Mouse (Mus musculus): ENCODE data around the gene Lcn8. TPM values are rescaled to one million over a fixed set of nuclear protein-coding genes. Genes with fewer than 3 reads are reported as not detected.

Gene Lcn8
- 0.24 TPM in 1 of 2 replicates, not detected in the other for polyA plus RNA-seq (2015; fragmentation: Nextera tagmentation; extraction: Ambion mirVana)

DNA sequence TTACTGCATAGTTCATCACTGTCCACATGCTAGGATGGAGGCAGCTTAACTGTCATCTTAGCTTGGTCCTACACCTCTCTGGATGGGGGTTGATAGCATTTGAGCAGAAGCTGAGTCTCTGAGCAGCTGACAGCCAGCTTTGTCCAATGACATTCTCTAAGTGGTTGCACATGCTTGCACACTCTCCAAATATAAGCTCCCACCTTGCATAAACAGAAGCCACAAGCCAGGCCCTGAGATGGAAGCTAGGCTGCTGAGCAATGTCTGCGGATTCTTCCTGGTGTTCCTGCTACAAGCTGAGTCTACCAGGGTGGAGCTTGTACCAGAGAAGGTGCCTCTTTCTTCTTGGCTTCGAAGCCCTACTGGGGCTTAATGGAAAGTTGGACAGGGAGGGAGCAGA lies at the start of gene Lcn8:
Gene Lcn8, plus strand, starts transcription at position 219 of the 400 bp plus-strand sequence.
- Histone ChIP-seq H3K27ac (no peak within 1 kb of the TSS), H3K9me3 (no peaks in the 10 kb centered on the region), H3K4me1 (no peaks in the 10 kb centered on the region), H3K4me2 (replicated peaks) (no peak within 1 kb of the TSS), H3K27me3 (no peaks in the 10 kb centered on the region), H3K4me3 (no peak within 1 kb of the TSS), H3K36me3 (no peaks in the 10 kb centered on the region), H3K9ac (no peak within 1 kb of the TSS)
- no peak for ATAC-seq (ENCODE audit: low FRiP score, low read depth)
- WGBS: 81% methylated on average over 2 of the region's 2 CpGs

DNA sequence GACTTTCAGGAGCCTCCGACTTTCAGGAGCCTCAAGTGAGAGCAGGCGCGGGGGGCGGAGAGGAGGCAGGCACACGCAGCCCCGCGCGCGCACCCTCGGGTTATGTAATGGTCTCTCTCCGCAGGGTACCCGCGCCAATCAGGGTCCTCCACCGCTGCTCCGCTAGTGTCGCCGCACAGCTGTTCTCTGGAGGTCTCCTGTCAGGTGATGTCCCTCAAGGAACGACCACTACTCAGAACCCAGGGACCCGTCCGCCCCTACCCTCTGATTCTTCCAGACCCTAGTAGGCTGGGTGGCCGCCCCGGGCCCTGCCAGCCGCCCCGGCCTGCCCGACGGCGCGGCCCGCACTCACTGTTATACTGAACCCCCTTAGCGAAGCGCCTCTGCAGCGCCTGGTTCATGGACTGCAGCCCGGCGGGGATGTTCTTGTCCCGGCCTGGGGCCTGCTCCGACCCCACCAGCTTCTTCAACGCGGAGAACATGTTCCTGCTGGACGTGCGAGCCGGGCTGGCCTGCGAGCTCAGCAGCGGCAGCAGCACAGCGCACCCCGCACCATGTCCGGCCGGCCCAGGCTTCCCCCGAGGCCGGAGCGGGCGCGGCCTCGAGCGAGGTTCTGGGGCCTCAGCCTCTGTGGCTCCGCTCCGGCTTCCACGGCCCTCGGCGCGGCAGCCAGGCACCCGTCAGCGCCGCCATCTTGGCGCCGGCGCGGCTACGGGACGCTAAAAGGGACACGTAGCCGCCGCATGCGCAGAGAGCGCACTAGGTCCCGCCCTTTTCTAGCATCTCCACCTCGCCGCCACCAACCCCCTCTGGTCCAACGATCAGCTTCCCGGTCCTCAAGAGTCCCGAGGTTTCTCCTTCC lies 44.9 kb upstream of the Lcn8 start, which contains the start of gene Rabl6:
Gene Rabl6, minus strand, starts transcription at position 761 of the 862 bp plus-strand sequence.
- WGBS: under 1% methylated on average over 80 of the region's 80 CpGs
- peaks cover 20% of the 10 kb centered on the region for H3K4me1 ChIP-seq
- peak within 1 kb of the TSS; percentile 96 for H3K27ac ChIP-seq
- H3K27me3 ChIP-seq: peaks cover 9% of the 10 kb centered on the region
- H3K9me3 ChIP-seq: no peaks in the 10 kb centered on the region
- H3K4me2 ChIP-seq (replicated peaks): peak within 1 kb of the TSS; percentile 74
- H3K4me3 ChIP-seq: peak within 1 kb of the TSS; percentile 79
- H3K36me3 ChIP-seq: peaks cover 23% of the 10 kb centered on the region
- peak; percentile 90 for ATAC-seq (ENCODE audit: low FRiP score, low read depth)
- H3K9ac ChIP-seq: peak within 1 kb of the TSS; percentile 99

DNA sequence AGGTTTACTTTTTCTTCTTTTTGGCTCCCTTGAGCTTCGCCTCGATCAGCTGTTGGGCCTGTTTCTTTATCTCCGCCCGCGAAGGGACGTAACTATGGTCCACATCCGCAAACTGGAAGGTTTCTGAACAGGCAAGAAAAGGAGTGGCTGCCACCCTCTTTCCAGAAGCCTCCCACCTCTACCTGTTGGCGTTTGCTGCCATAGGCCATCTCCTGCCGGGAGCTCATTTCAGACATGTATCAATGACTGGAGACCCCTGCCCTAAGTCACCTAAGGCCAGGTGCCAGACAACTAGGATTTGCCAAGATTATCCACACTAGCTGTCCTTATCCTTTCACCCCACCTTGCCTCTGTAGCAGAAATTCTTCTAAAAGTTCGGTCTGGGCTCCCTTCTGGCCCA lies 44.2 kb upstream of the Lcn8 start:
- WGBS: 60% methylated on average over 10 of the region's 10 CpGs
- H3K9ac ChIP-seq: peak overlapping the region; percentile 99
- H3K4me1 ChIP-seq: peaks cover 20% of the 10 kb centered on the region
- H3K27me3 ChIP-seq: peaks cover 15% of the 10 kb centered on the region
- no peak; the same call in 1 of the 2 replicates for ATAC-seq (ENCODE audit: low FRiP score, low read depth)
- H3K36me3 ChIP-seq: peaks cover 17% of the 10 kb centered on the region
- peak overlapping the region; percentile 79 for H3K4me3 ChIP-seq
- no peaks in the 10 kb centered on the region for H3K9me3 ChIP-seq
- peak overlapping the region; percentile 96; the same call in 1 of the 2 replicates for H3K27ac ChIP-seq
- H3K4me2 ChIP-seq (replicated peaks): peak overlapping the region; percentile 74

DNA sequence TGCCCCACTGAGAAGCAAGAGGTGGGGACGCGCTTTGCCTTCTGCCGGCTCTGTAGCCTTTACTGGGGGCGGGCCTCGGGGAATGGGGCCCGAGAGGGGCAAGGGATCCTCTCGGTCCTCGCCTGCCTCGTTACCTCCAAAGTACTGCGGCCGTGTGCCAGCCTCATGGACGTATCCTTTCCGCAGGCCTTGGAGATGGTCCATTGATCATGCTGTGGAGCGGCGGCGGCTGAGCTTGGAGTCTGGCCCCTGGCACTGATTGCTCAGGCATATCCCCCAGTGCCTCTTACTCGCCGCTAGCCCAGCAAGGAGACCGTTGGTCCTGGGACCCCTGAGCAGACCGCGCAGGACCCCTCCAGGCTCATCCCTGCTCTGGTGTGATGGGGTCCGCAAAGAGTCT lies 36.5 kb upstream of the Lcn8 start:
- peak overlapping the region; percentile 24 for H3K4me3 ChIP-seq
- no peak for ATAC-seq (ENCODE audit: low FRiP score, low read depth)
- peak overlapping the region; percentile 49 for H3K4me2 ChIP-seq (replicated peaks)
- WGBS: 23% methylated on average over 21 of the region's 22 CpGs
- peaks cover 16% of the 10 kb centered on the region for H3K4me1 ChIP-seq
- no peaks in the 10 kb centered on the region for H3K36me3 ChIP-seq
- no peaks in the 10 kb centered on the region for H3K9me3 ChIP-seq
- no peak overlapping the region for H3K27ac ChIP-seq
- peak overlapping the region; percentile 51 for H3K9ac ChIP-seq
- peaks cover 70% of the 10 kb centered on the region for H3K27me3 ChIP-seq

DNA sequence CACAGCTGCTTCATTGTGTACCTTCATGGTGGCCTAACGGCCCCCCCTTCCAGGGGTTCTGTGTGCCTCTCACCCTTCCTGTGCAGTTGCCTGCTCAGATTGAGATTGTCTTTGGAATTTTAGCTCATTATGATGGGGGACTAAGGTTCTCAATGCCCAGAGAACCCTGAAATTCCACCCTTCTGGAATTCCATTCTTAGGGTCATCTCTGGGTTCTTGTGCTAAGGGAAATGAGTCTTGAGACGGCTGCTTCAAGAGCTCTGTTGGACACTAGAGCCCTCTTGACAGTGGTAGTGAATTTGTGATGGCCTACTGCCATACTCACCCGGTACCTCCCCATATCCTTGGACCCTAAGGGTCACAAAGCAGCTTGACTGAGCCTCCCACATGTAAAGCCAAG lies 35.3 kb upstream of the Lcn8 start, which contains the start of gene Ccdc183:
Gene Ccdc183, minus strand, starts transcription at position 101 of the 400 bp plus-strand sequence.
- Histone ChIP-seq H3K27ac (no peak within 1 kb of the TSS), H3K4me2 (replicated peaks) (peak within 1 kb of the TSS; percentile 49), H3K36me3 (no peaks in the 10 kb centered on the region), H3K27me3 (peaks cover 64% of the 10 kb centered on the region), H3K9ac (peak within 1 kb of the TSS; percentile 51; the same call in 1 of the 2 replicates), H3K4me1 (peaks cover 17% of the 10 kb centered on the region), H3K4me3 (peak within 1 kb of the TSS; percentile 24), H3K9me3 (no peaks in the 10 kb centered on the region)
- no peak for ATAC-seq (ENCODE audit: low FRiP score, low read depth)
- WGBS: 85% methylated on average over 3 of the region's 3 CpGs

DNA sequence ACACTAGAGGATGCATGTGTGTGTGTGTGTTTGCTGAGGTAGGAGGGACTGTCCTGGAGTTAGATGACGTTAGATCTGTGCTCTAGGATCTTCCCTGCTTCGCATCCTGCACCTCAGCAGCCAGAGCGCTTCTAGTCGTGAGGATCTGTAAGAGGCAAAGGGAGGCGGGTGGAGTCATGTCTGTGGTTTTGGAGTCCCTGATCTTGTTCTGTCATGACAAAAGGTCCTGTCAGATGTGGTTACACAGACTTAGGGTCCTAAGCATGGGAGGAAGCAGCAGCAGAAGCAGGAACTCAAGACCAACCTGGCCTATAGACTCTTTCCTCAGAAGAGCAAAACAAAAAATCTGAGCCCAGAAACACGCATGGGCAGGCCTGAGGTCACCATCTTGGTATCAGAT lies 32.5 kb upstream of the Lcn8 start:
- Histone ChIP-seq H3K27ac (no peak overlapping the region), H3K27me3 (peaks cover 37% of the 10 kb centered on the region), H3K36me3 (no peaks in the 10 kb centered on the region), H3K4me2 (replicated peaks) (no peak overlapping the region), H3K4me3 (no peak overlapping the region), H3K9me3 (no peaks in the 10 kb centered on the region), H3K9ac (no peak overlapping the region), H3K4me1 (peaks cover 17% of the 10 kb centered on the region)
- no peak for ATAC-seq (ENCODE audit: low FRiP score, low read depth)
- 80% methylated on average over 6 of the region's 6 CpGs for WGBS

DNA sequence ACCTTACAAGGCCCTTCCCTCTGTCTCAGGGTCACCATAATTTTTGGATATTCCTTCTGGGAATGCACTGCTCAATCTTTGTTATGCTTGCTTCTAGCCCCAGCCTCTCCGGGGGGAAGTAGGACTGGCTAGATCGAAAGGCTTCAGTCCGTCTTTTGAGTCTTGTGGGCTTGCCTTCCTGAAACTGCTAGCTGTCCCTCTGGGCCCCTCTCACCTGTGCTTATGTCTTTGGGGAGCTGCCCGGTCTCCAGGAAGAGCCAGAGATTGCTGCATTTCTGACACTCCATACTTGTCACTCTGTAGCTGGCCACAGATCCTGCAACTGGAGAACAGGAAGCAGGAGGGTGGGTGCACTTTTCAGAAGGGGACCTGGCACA lies 32.1 kb upstream of the Lcn8 start:
- H3K4me1 ChIP-seq: peaks cover 16% of the 10 kb centered on the region
- no peaks in the 10 kb centered on the region for H3K9me3 ChIP-seq
- peak overlapping the region; percentile 70; the same call in 1 of the 2 replicates for H3K9ac ChIP-seq
- peaks cover 33% of the 10 kb centered on the region for H3K27me3 ChIP-seq
- H3K4me3 ChIP-seq: peak overlapping the region; percentile 58; the same call in 1 of the 2 replicates
- no peaks in the 10 kb centered on the region for H3K36me3 ChIP-seq
- H3K4me2 ChIP-seq (replicated peaks): peak overlapping the region; percentile 82
- no peak for ATAC-seq (ENCODE audit: low FRiP score, low read depth)
- no peak overlapping the region for H3K27ac ChIP-seq
- WGBS: 80% methylated on average over 4 of the region's 4 CpGs

DNA sequence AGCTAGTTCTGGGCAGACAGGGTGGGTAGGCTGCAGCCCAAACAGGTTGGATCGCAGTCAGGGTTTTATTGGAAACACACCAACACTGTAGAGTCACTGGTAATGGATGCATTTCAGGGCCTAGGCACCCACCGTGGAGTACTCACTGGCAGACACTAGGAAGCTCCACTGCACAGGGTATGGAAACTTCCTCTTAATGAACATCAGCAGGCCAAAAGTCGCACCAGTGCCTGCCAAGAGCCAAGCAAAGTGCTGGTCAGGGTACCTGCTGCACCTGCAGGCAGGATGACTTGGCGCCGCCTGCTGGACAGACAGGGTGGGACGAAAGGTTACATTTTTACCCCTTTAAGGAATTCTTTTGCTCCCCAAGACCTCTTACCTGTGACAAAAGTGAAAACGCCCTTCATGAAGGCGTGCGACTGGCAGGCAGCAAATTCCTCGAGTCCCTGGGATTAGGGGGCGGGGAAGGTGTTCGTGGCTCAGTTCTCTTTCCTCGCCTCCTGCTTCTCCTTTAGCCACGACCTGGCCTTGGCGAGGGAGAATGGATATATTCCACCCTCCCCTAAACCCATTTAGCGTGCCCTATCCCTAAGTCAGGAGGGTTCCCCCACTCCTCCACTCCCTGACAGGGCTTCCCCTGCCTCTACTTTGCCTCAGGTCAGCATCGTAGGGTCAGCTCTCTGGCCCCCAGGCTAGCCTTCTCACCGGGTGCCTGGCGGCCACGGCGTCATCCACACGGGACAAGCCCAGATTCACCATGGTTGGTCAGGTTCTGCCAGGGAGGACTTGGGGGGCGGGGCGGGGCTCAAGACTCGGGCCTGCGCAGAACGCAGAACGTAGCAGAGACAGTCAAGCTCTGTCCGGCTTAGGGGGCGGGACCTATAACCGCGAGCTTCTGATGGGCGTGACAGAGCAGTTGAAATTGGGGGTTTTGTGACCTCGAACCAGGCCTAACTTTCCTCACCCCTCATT lies 31.4 kb upstream of the Lcn8 start, which contains the start of gene Tmem141:
Gene Tmem141, minus strand, starts transcription at position 777 of the 972 bp plus-strand sequence.
- H3K4me2 ChIP-seq (replicated peaks): peak within 1 kb of the TSS; percentile 82
- H3K36me3 ChIP-seq: no peaks in the 10 kb centered on the region
- 5% methylated on average over 34 of the region's 34 CpGs for WGBS
- peaks cover 26% of the 10 kb centered on the region for H3K27me3 ChIP-seq
- H3K9ac ChIP-seq: peak within 1 kb of the TSS; percentile 70
- peak within 1 kb of the TSS; percentile 58 for H3K4me3 ChIP-seq
- ATAC-seq (ENCODE audit: low FRiP score, low read depth): peak; percentile 94
- H3K27ac ChIP-seq: peak within 1 kb of the TSS; percentile 58
- H3K4me1 ChIP-seq: peaks cover 9% of the 10 kb centered on the region
- no peaks in the 10 kb centered on the region for H3K9me3 ChIP-seq

DNA sequence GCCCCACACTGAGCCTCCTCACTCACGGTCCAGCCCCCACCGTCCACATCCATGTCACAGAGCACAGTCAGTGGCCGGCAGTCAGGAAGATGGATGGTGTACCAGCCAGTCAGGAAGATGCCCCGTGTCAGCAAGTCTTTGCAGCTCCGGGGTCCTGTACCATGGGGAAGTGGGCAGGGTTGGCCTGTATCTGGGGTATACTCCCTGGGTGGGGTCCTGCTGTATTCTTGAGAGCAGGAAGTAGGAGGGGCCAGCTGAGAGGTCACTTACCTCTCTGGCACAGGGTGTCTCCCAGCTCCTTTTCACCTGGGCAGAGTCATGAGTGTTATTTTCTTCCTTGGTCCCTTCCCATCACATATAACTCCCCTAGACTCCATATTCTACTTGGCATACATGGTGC lies 26.9 kb upstream of the Lcn8 start:
- WGBS: 63% methylated on average over 5 of the region's 5 CpGs
- no peaks in the 10 kb centered on the region for H3K9me3 ChIP-seq
- no peak overlapping the region for H3K4me2 ChIP-seq (replicated peaks)
- no peaks in the 10 kb centered on the region for H3K36me3 ChIP-seq
- peaks cover 5% of the 10 kb centered on the region; the same call in 1 of the 2 replicates for H3K4me1 ChIP-seq
- H3K4me3 ChIP-seq: no peak overlapping the region
- no peak for ATAC-seq (ENCODE audit: low FRiP score, low read depth)
- no peaks in the 10 kb centered on the region for H3K27me3 ChIP-seq
- no peak overlapping the region for H3K9ac ChIP-seq
- H3K27ac ChIP-seq: no peak overlapping the region

DNA sequence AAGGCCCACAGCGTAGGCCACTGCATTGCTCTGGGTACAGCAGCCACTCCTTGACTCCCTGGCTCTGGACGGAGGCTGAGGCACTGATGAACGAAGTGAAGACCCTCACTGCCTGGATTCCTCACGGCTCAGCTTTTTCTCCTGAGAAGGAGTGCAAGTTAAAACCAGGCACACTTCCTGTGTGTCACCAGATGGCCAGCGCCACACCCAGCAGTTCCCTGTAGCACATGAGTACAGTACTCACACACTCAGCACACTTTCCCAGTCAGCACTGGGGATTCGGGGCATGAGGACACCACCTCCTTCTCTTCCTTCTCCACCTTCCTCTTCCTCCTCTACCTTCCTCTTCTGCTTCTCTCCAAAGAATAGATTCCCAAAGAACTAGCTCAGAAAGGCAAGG lies 25.1 kb upstream of the Lcn8 start, which contains the start of gene Fcna:
Gene Fcna, minus strand, starts transcription at position 220 of the 400 bp plus-strand sequence.
- H3K36me3 ChIP-seq: no peaks in the 10 kb centered on the region
- no peak within 1 kb of the TSS for H3K9ac ChIP-seq
- H3K4me1 ChIP-seq: no peaks in the 10 kb centered on the region
- no peaks in the 10 kb centered on the region for H3K27me3 ChIP-seq
- no peak within 1 kb of the TSS for H3K27ac ChIP-seq
- WGBS: 74% methylated on average over 6 of the region's 6 CpGs
- H3K4me3 ChIP-seq: no peak within 1 kb of the TSS
- no peak within 1 kb of the TSS for H3K4me2 ChIP-seq (replicated peaks)
- H3K9me3 ChIP-seq: no peaks in the 10 kb centered on the region
- ATAC-seq (ENCODE audit: low FRiP score, low read depth): no peak

DNA sequence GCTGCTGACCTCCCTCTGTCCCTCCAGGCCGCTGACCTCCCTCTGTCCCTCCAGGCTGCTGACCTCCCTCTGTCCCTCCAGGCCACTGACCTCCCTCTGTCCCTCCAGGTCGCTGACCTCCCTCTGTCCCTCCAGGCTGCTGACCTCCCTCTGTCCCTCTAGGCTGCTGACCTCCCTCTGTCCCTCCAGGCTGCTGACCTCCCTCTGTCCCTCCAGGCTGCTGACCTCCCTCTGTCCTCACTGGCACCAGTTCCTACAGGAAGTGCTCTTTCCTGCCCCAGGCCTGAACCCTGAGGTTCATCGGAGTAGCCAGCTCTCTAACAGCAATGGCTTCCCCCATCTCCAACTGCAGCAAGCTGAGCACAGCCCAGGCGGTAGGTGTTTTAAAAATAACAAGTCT lies 24.2 kb upstream of the Lcn8 start:
- Histone ChIP-seq H3K4me1 (no peaks in the 10 kb centered on the region), H3K4me3 (no peak overlapping the region), H3K4me2 (replicated peaks) (no peak overlapping the region), H3K36me3 (no peaks in the 10 kb centered on the region), H3K9ac (no peak overlapping the region), H3K9me3 (no peaks in the 10 kb centered on the region), H3K27ac (no peak overlapping the region), H3K27me3 (no peaks in the 10 kb centered on the region)
- no peak for ATAC-seq (ENCODE audit: low FRiP score, low read depth)
- 39% methylated on average over 4 of the region's 4 CpGs for WGBS

Measured in limb, embryonic 13.5 days (tissue).